Mouse (Mus musculus): ENCODE measurements at regions not wholly inside any gene's neighbourhood (a gene's known extent, or its start where the extent isn't known, plus 50 kb on each side); places are given as distances from the start of the nearest gene placed in this dataset.

DNA sequence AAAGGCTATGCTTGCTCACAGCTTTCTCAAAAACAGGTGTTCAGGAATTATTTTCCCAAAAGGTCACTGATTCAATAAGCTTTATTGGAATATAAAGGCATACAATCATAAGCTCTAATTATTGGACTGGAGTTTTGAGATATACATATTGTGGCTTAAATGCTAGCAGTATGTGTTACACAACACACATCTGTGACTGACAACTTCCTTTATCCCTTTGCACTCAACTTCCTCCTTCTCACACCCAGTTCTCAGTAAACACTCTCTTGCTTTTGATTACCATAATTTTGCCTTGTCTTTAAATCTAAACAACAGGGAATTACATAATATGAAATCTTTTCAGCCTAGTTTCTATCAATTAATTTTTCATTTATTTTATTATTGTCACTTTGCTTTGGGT, 222.5 kb downstream of the Snx13 start:
- no peaks in the 10 kb centered on the region for H3K9me3 ChIP-seq (ENCODE audit: control insufficient read depth, low read length)
- H3K4me3 ChIP-seq (replicated peaks; ENCODE audit: low read length), result no peak overlapping the region
- no peak overlapping the region for H3K27ac ChIP-seq
- no peak overlapping the region for H3K9ac ChIP-seq
- no peaks in the 10 kb centered on the region for H3K27me3 ChIP-seq (ENCODE audit: control insufficient read depth, insufficient read depth, low read length)
- H3K4me2 ChIP-seq (replicated peaks), result no peak overlapping the region
- ATAC-seq (ENCODE audit: low FRiP score) (no peak), DNase-seq (ENCODE audit: low spot score) (no peak)
- no peaks in the 10 kb centered on the region for H3K4me1 ChIP-seq (replicated peaks; ENCODE audit: control insufficient read depth, insufficient read depth, low read length)
- H3K36me3 ChIP-seq (replicated peaks; ENCODE audit: control insufficient read depth, insufficient read depth), result no peaks in the 10 kb centered on the region

GRCm38 (mm10) chr12:35268006-35268405, 221.0 kb downstream of the Snx13 start:
- Histone ChIP-seq H3K4me2 (replicated peaks) (no peak overlapping the region), H3K9me3 (ENCODE audit: control insufficient read depth, low read length) (no peaks in the 10 kb centered on the region)

DNA sequence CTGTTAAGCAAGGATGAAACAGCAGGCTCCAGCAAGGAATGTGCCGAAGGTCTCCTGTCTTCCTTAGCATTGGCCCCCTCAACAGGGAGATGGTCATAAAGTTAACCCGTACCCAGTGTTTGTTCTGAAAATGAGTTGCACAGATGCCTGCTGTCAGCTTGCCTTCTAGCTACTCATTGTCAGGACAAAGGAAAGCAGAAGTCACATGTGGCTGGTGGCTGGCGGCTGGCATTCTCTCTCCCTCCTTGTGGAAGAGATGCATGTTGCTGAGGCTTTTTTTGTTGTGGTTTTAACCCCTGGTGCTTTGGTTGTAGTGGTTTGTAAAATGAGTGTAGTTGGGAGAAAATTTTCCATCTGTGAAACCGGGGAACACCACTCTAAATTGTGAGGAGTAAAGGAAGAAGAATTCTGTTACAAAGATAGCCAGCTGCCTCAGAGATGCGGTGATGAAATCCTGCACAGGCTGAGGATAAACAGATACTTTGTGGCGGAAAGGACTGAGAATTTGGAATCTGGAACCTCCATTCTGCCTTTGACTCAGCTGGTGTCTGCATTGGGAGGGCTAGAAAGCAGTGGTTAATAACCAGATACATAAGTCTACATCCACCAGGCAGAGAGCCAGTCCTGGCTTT, 220.2 kb downstream of the Snx13 start:
- DNase-seq (ENCODE audit: low spot score), result no peak
- Histone ChIP-seq H3K4me3 (replicated peaks; ENCODE audit: low read length) (no peak overlapping the region), H3K4me1 (replicated peaks; ENCODE audit: control insufficient read depth, insufficient read depth, low read length) (no peaks in the 10 kb centered on the region), H3K4me2 (replicated peaks) (no peak overlapping the region), H3K9ac (no peak overlapping the region), H3K27me3 (ENCODE audit: control insufficient read depth, insufficient read depth, low read length) (no peaks in the 10 kb centered on the region), H3K27ac (no peak overlapping the region), H3K9me3 (ENCODE audit: control insufficient read depth, low read length) (no peaks in the 10 kb centered on the region), H3K36me3 (replicated peaks; ENCODE audit: control insufficient read depth, insufficient read depth) (no peaks in the 10 kb centered on the region)
- WGBS, result 62% methylated on average over 6 of the region's 6 CpGs
- no peak for ATAC-seq (ENCODE audit: low FRiP score)

More at GRCm38 (mm10) chr12:35268006-35268405, 221.0 kb downstream of the Snx13 start:
- ATAC-seq (ENCODE audit: low FRiP score) (no peak), DNase-seq (ENCODE audit: low spot score) (no peak)
- no peak overlapping the region for H3K9ac ChIP-seq
- no peaks in the 10 kb centered on the region for H3K27me3 ChIP-seq (ENCODE audit: control insufficient read depth, insufficient read depth, low read length)
- H3K4me3 ChIP-seq (replicated peaks; ENCODE audit: low read length), result no peak overlapping the region
- no peaks in the 10 kb centered on the region for H3K36me3 ChIP-seq (replicated peaks; ENCODE audit: control insufficient read depth, insufficient read depth)
- WGBS, result 80% methylated on average over 2 of the region's 2 CpGs
- no peaks in the 10 kb centered on the region for H3K4me1 ChIP-seq (replicated peaks; ENCODE audit: control insufficient read depth, insufficient read depth, low read length)
- no peak overlapping the region for H3K27ac ChIP-seq

GRCm38 (mm10) chr12:35259781-35260180, 212.8 kb downstream of the Snx13 start:
- H3K4me1 ChIP-seq (replicated peaks; ENCODE audit: control insufficient read depth, insufficient read depth, low read length), result no peaks in the 10 kb centered on the region
- no peaks in the 10 kb centered on the region for H3K9me3 ChIP-seq (ENCODE audit: control insufficient read depth, low read length)
- no peak for ATAC-seq (ENCODE audit: low FRiP score)
- no peak overlapping the region for H3K27ac ChIP-seq
- DNase-seq (ENCODE audit: low spot score), result no peak
- H3K36me3 ChIP-seq (replicated peaks; ENCODE audit: control insufficient read depth, insufficient read depth), result no peaks in the 10 kb centered on the region
- H3K4me2 ChIP-seq (replicated peaks), result no peak overlapping the region
- no peak overlapping the region for H3K9ac ChIP-seq
- H3K4me3 ChIP-seq (replicated peaks; ENCODE audit: low read length), result no peak overlapping the region
- no peaks in the 10 kb centered on the region for H3K27me3 ChIP-seq (ENCODE audit: control insufficient read depth, insufficient read depth, low read length)

- no peak for ATAC-seq (ENCODE audit: low FRiP score)
- Histone ChIP-seq H3K27ac (no peak overlapping the region), H3K4me2 (replicated peaks) (no peak overlapping the region), H3K4me3 (replicated peaks; ENCODE audit: low read length) (no peak overlapping the region), H3K27me3 (ENCODE audit: control insufficient read depth, insufficient read depth, low read length) (no peaks in the 10 kb centered on the region), H3K9ac (no peak overlapping the region), H3K9me3 (ENCODE audit: control insufficient read depth, low read length) (no peaks in the 10 kb centered on the region), H3K36me3 (replicated peaks; ENCODE audit: control insufficient read depth, insufficient read depth) (no peaks in the 10 kb centered on the region), H3K4me1 (replicated peaks; ENCODE audit: control insufficient read depth, insufficient read depth, low read length) (no peaks in the 10 kb centered on the region)
- WGBS, result 76% methylated on average over 2 of the region's 2 CpGs
- no peak for DNase-seq (ENCODE audit: low spot score)
Observed at GRCm38 (mm10) chr12:35255723-35256401, 208.9 kb downstream of the Snx13 start.

DNA sequence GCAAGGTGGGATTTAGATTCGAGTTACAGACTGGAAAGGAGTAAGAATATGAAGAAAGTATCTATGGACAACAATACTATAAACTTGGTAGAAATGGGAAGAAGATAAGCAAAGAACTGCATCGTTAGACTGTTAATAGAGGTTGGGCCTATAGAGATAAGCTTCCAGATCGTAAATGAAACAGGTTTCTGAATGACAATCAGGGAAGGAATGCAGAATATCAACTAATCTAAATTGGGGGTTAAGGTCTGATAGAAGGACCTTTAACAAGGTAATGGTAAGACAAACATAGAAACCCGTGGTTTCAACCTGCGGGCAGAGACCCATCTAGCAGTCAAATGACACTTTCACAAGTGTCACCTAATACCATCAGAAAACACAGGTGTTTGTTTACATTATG, 201.5 kb downstream of the Snx13 start:
- Histone ChIP-seq H3K27me3 (ENCODE audit: control insufficient read depth, insufficient read depth, low read length) (no peaks in the 10 kb centered on the region), H3K4me1 (replicated peaks; ENCODE audit: control insufficient read depth, insufficient read depth, low read length) (no peaks in the 10 kb centered on the region), H3K27ac (no peak overlapping the region), H3K9me3 (ENCODE audit: control insufficient read depth, low read length) (no peaks in the 10 kb centered on the region), H3K36me3 (replicated peaks; ENCODE audit: control insufficient read depth, insufficient read depth) (no peaks in the 10 kb centered on the region), H3K4me3 (replicated peaks; ENCODE audit: low read length) (no peak overlapping the region), H3K4me2 (replicated peaks) (no peak overlapping the region), H3K9ac (no peak overlapping the region)
- DNase-seq (ENCODE audit: low spot score), result no peak
- WGBS, result 85% methylated on average over 5 of the region's 5 CpGs
- no peak for ATAC-seq (ENCODE audit: low FRiP score)

DNA sequence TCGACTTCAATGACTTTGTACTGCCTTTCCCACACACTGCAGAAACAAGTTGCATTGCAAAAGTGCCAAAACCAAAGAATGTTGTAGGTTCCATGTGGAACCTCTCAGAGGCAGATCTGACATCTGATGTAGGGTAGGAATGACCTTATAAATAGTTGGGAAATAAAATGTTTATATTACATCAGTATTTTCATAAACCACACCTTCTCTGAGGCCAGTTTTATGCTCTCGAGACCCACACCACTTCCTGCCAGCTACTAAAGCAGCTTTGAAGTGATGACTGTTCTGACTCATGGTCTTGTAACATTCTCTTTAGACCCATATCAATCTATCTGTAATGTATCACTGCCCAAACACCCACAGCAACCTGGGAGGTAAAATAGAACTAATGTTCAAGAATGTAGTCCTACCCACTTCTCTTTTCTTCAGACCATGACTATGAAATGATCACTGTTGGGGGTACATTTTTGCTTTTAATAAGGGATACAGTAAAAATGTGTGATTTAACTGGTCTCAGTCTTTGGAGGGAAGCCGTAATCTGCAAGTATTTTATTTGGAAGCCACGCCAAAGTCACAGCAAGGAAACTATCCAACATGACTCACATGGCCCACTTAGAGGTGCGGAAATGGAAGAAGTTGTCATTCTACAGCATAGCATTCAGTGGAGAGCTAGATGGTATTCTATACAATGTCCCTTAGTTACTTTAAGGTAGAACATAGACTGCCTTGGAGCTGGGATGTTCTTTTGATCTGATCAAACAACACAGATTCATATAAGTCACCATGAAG, 199.4 kb downstream of the Snx13 start:
- WGBS, result 92% methylated on average over 5 of the region's 5 CpGs
- ATAC-seq (ENCODE audit: low FRiP score), result no peak
- H3K27me3 ChIP-seq (ENCODE audit: control insufficient read depth, insufficient read depth, low read length), result no peaks in the 10 kb centered on the region

GRCm38 (mm10) chr12:35232322-35232673, 185.3 kb downstream of the Snx13 start:
- Histone ChIP-seq H3K36me3 (replicated peaks; ENCODE audit: control insufficient read depth, insufficient read depth) (no peaks in the 10 kb centered on the region), H3K27me3 (ENCODE audit: control insufficient read depth, insufficient read depth, low read length) (no peaks in the 10 kb centered on the region), H3K9ac (no peak overlapping the region), H3K9me3 (ENCODE audit: control insufficient read depth, low read length) (no peaks in the 10 kb centered on the region), H3K4me1 (replicated peaks; ENCODE audit: control insufficient read depth, insufficient read depth, low read length) (no peaks in the 10 kb centered on the region), H3K4me3 (replicated peaks; ENCODE audit: low read length) (no peak overlapping the region), H3K27ac (peak overlapping the region; percentile 36; the same call in 1 of the 2 replicates), H3K4me2 (replicated peaks) (no peak overlapping the region)
- ATAC-seq (ENCODE audit: low FRiP score) (peak; percentile 78), DNase-seq (ENCODE audit: low spot score) (peak; percentile 76)
- WGBS, result 41% methylated on average over 2 of the region's 2 CpGs

More for the DNA sequence above, 199.4 kb downstream of the Snx13 start:
- Histone ChIP-seq H3K4me3 (replicated peaks; ENCODE audit: low read length) (no peak overlapping the region), H3K4me2 (replicated peaks) (no peak overlapping the region), H3K36me3 (replicated peaks; ENCODE audit: control insufficient read depth, insufficient read depth) (no peaks in the 10 kb centered on the region), H3K4me1 (replicated peaks; ENCODE audit: control insufficient read depth, insufficient read depth, low read length) (no peaks in the 10 kb centered on the region), H3K9me3 (ENCODE audit: control insufficient read depth, low read length) (no peaks in the 10 kb centered on the region), H3K9ac (no peak overlapping the region), H3K27ac (no peak overlapping the region)
- no peak for DNase-seq (ENCODE audit: low spot score)

GRCm38 (mm10) chr12:35231414-35232321, 184.7 kb downstream of the Snx13 start:
- DNase-seq (ENCODE audit: low spot score) (no peak), ATAC-seq (ENCODE audit: low FRiP score) (peak; percentile 70)
- Histone ChIP-seq H3K9ac (no peak overlapping the region), H3K27me3 (ENCODE audit: control insufficient read depth, insufficient read depth, low read length) (no peaks in the 10 kb centered on the region), H3K27ac (0 out of 2 replicates have a peak overlapping the region, but pooled peaks have one; percentile 33), H3K4me1 (replicated peaks; ENCODE audit: control insufficient read depth, insufficient read depth, low read length) (no peaks in the 10 kb centered on the region), H3K36me3 (replicated peaks; ENCODE audit: control insufficient read depth, insufficient read depth) (no peaks in the 10 kb centered on the region), H3K4me2 (replicated peaks) (no peak overlapping the region), H3K9me3 (ENCODE audit: control insufficient read depth, low read length) (no peaks in the 10 kb centered on the region), H3K4me3 (replicated peaks; ENCODE audit: low read length) (no peak overlapping the region)
